Mouse (Mus musculus): ENCODE results near the gene Rhox8. TPM values are rescaled to one million over a fixed set of nuclear protein-coding genes. Genes with fewer than 3 reads are reported as not detected.
"Not testable (repeated sequence)": the region's sequence is repeated elsewhere in the genome, so short reads cannot be mapped to it uniquely, and the experiment has no call there.

Rhox8 gene
- total RNA-seq (2015) (0.31 TPM in 1 of 2 replicates, not detected in the other), total RNA-seq (2017) (not detected in 2 replicates)

DNA sequence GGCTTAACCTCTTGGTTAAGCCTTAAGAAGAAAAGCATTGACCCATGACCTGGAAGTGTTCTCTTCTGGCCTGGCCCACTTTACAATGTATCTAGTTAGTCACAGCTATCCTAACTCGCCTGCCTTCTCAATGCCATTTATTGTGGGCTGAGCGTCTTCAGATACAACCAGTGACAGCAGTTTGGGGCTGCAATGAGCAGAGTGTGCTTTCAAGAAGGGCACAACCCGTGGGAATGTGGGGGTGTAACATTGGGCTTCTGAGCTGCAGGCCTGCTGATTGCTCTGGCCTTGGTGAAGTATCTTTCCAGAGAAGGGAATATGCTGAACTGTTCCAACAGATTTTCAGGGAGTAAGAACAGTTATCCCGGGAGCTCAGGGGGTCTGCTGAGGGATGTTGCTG is at the start of gene Rhox8:
Gene Rhox8, minus strand, starts transcription at position 101 of the 400 bp plus-strand sequence.
- no peak for ATAC-seq (ENCODE audit: poor library complexity, severe bottlenecking)

DNA sequence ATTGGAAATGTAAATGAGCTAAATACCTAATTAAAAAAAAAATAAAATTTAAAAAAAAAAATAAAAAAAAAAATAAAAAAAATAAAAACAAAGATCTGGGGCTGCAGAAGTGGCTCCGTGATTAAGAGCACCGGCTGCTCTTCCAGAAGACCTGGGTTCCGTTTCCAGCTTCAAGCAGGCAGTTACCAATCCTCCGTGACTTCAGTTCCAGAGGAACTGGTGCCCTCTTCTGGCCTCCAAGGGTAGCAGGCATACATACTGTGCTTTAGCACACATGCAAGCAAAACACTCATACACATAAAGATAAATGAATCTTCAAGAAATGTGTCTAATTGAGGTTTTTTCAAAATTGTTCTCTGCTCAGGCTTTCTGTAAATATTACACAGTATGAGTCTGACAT is 37.6 kb upstream of the Rhox8 start:
- ATAC-seq (ENCODE audit: poor library complexity, severe bottlenecking) = no peak

DNA sequence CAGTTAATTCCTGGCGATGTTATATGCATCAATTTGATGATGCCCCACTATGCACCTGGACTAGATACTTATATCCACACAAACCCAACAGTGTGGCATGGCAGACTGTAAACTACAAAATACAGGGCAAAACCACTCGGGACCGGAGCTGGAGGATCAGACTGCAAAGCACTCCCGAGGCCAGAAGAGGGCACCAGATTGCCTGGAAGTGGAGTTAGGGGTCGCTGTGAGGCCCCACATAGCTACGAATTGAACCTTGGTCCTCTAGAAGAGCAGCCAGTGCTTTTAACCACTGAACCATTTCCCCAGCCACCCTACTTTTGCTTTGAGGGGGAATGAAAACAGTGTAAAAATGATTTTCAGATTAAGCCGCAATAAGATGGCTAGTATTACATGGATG is 29.8 kb upstream of the Rhox8 start:
- no peak for ATAC-seq (ENCODE audit: poor library complexity, severe bottlenecking)

DNA sequence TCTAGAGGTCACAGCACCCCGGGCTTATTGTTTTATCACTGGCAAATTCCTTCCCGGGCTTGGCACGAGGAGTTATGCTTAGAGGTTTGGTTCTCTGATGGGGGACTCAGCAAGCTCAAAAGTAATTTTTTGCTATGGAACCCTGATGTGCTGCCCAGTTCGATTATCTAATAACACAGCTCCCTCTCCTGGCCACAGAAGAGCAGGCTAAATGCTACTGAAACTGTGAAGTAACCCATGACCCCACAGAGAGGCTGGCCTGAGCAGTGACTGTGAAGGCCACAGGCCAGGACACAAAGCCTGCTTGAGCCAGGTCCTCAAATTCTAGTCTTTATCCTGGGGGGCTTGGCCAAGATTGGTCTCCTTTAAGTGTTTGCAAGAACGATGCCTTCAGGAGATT is 25.0 kb upstream of the Rhox8 start:
- no peak for ATAC-seq (ENCODE audit: poor library complexity, severe bottlenecking)

DNA sequence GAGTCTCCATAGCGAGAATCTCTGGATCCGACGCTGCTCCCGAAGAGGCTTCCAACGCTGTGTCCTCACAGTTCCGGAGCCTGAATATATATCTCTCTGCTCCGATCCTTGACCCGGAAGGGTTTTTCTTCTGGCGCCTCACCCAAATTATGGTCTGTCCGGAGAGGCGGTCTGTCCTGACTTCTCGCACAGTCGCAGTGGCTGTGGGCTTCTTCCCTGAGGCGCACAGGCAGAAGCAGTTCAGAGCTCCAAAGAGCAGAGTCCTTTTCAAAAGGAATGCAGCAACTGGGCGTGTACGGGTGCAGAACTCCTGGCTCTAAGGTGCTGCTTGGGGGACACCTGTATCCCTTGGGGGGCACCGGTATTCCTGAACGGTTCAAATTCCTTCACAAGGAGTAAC is 22.9 kb upstream of the Rhox8 start, which contains the start of gene Rhox9:
Gene Rhox9, minus strand, starts transcription at position 101 of the 400 bp plus-strand sequence.
- ATAC-seq (ENCODE audit: poor library complexity, severe bottlenecking) = not testable (repeated sequence)

DNA sequence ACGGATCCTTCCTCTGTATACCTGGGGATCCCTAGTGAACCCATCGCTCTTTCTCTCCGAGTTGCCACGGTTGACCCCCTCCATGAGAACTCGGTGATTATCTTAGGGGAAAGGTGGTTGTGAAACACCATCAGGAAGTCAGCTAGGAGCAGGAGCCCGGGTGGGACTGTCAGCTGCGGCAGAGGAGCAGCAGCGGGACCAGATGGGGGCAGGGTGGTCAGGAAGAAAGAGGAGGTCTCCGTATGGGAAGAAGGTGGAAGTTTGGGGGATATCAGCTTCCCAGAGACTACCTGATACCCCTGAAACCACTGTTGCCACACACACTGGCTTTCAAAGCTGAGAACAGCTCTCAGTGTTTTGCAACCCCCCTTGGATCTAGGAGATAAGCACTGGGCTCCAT is 18.4 kb upstream of the Rhox8 start, which contains the start of gene Rhox7b:
Gene Rhox7b, minus strand, starts transcription at position 101 of the 400 bp plus-strand sequence.
- ATAC-seq (ENCODE audit: poor library complexity, severe bottlenecking) = not testable (repeated sequence)

DNA sequence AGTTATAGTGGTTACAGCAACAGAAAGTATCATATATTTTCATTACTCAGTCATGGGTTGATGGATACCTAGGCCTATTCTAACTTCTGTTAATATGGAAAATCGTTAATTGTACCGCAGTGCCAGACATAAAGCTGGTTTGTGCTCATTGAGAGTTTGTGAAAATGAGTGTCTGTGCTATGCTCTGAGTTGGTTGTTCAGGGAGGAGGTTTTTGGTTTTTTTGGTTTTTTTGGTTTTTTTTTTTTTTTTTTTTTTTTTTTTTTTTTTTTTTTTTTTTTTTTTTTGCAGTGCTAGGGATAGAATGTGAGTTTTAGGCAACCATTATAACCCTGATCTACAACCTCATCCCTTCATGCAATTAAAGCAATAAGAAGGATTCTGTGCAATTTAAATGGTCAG is 7.1 kb downstream of the Rhox8 start:
- no peak for ATAC-seq (ENCODE audit: poor library complexity, severe bottlenecking)

DNA sequence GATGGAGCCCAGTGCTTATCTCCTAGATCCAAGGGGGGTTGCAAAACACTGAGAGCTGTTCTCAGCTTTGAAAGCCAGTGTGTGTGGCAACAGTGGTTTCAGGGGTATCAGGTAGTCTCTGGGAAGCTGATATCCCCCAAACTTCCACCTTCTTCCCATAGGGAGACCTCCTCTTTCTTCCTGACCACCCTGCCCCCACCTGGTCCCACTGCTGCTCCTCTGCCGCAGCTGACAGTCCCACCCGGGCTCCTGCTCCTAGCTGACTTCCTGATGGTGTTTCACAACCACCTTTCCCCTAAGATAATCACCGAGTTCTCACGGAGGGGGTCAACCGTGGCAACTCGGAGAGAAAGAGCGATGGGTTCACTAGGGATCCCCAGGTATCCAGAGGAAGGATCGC is 47.4 kb downstream of the Rhox8 start, which contains the start of gene Rhox7a:
Gene Rhox7a, plus strand, starts transcription at position 301 of the 400 bp plus-strand sequence.
- not testable (repeated sequence) for ATAC-seq (ENCODE audit: poor library complexity, severe bottlenecking)

DNA sequence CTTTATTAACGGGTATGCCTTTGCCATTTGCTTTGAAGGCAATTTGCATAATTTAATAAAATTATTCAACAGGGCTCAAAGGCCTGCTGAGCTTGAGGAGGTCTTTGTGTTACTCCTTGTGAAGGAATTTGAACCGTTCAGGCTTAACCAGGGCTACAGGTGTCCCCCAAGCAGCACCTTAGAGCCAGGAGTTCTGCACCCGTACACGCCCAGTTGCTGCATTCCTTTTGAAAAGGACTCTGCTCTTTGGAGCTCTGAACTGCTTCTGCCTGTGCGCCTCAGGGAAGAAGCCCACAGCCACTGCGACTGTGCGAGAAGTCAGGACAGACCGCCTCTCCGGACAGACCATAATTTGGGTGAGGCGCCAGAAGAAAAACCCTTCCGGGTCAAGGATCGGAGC is 52.1 kb downstream of the Rhox8 start, which contains the start of gene Rhox6:
Gene Rhox6, plus strand, starts transcription at position 301 of the 400 bp plus-strand sequence.
- not testable (repeated sequence) for ATAC-seq (ENCODE audit: poor library complexity, severe bottlenecking)

Other genes with a start within 250 kb of the Rhox8 start
- not detected in 2 replicates for gene Rhox2g, start 235.5 kb downstream of the Rhox8 start, total RNA-seq (2015)
- not detected in 2 replicates for gene Rhox2g, start 235.5 kb downstream of the Rhox8 start, total RNA-seq (2017)
- gene Rhox4g, start 227.6 kb downstream of the Rhox8 start, total RNA-seq (2015) = not detected in 2 replicates
- not detected in 2 replicates for gene Rhox4g, start 227.6 kb downstream of the Rhox8 start, total RNA-seq (2017)
- not detected in 2 replicates for gene Rhox3h, start 210.2 kb downstream of the Rhox8 start, total RNA-seq (2015)
- not detected in 2 replicates for gene Rhox3h, start 210.2 kb downstream of the Rhox8 start, total RNA-seq (2017)
- gene Rhox2h, start 205.7 kb downstream of the Rhox8 start, total RNA-seq (2015) = not detected in 2 replicates
- not detected in 2 replicates for gene Rhox2h, start 205.7 kb downstream of the Rhox8 start, total RNA-seq (2017)
- gene Rhox5, start 74.1 kb downstream of the Rhox8 start, total RNA-seq (2015) = not detected in 2 replicates
- gene Rhox5, start 74.1 kb downstream of the Rhox8 start, total RNA-seq (2017) = not detected in 2 replicates
- not detected in 2 replicates for gene Rhox6, start 52.0 kb downstream of the Rhox8 start, total RNA-seq (2015)
- gene Rhox6, start 52.0 kb downstream of the Rhox8 start, total RNA-seq (2017) = not detected in 2 replicates
- not detected in 2 replicates for gene Rhox7a, start 47.3 kb downstream of the Rhox8 start, total RNA-seq (2015)
- gene Rhox7a, start 47.3 kb downstream of the Rhox8 start, total RNA-seq (2017) = not detected in 2 replicates
- not detected in 2 replicates for gene Rhox7b, start 18.3 kb upstream of the Rhox8 start, total RNA-seq (2015)
- gene Rhox7b, start 18.3 kb upstream of the Rhox8 start, total RNA-seq (2017) = not detected in 2 replicates
- not detected in 2 replicates for gene Rhox9, start 22.8 kb upstream of the Rhox8 start, total RNA-seq (2015)
- gene Rhox9, start 22.8 kb upstream of the Rhox8 start, total RNA-seq (2017) = not detected in 2 replicates
- gene Btg1-ps1, start 139.9 kb upstream of the Rhox8 start, total RNA-seq (2015) = not detected in 2 replicates
- gene Btg1-ps1, start 139.9 kb upstream of the Rhox8 start, total RNA-seq (2017) = not detected in 2 replicates
- not detected in 2 replicates for gene Btg1-ps2, start 164.2 kb upstream of the Rhox8 start, total RNA-seq (2015)
- not detected in 2 replicates for gene Btg1-ps2, start 164.2 kb upstream of the Rhox8 start, total RNA-seq (2017)
- gene Rhox10, start 187.5 kb upstream of the Rhox8 start, total RNA-seq (2015) = not detected in 2 replicates
- not detected in 2 replicates for gene Rhox10, start 187.5 kb upstream of the Rhox8 start, total RNA-seq (2017)
- gene Rhox11, start 206.2 kb upstream of the Rhox8 start, total RNA-seq (2015) = not detected in 2 replicates
- not detected in 2 replicates for gene Rhox11, start 206.2 kb upstream of the Rhox8 start, total RNA-seq (2017)
- gene Rhox12, start 232.0 kb upstream of the Rhox8 start, total RNA-seq (2015) = not detected in 2 replicates
- gene Rhox12, start 232.0 kb upstream of the Rhox8 start, total RNA-seq (2017) = not detected in 2 replicates
- gene Rhox13, start 242.3 kb upstream of the Rhox8 start, total RNA-seq (2015) = not detected in 2 replicates
- not detected in 2 replicates for gene Rhox13, start 242.3 kb upstream of the Rhox8 start, total RNA-seq (2017)